Mouse (Mus musculus) lung, postnatal 10 days (tissue): ENCODE measurements at regions not wholly inside any gene's neighbourhood (a gene's known extent, or its start where the extent isn't known, plus 50 kb on each side); places are given as distances from the start of the nearest gene placed in this dataset.

Experiments
- DNase-seq: peaks from one replicate; pipeline ENCODE4 v3.0.0; 2021

- DNase-seq, result no peak
Measured at GRCm38 (mm10) chr10:125895744-125896482, 70.1 kb upstream of the Lrig3 start.

DNA sequence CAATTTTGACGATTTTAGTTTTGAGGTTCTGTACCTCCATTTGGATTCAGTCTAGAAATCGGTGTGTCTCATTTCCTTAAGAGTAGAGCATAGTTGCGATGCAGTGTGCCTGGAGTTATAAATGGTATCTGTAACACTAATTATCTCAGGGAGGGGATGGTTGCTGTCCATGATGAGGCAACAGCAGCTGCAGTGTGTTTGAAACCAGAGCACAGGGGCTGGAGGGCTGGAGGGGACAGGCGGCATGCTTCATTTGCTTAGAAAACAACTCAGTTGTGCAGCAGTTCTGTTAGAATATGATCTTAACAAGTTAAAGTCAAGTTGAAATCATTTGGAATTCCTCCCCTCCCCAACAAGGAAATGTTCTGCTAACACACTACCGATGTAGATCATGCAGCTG is 69.3 kb upstream of the Lrig3 start:
- DNase-seq, result no peak

- DNase-seq, result no peak
Measured at GRCm38 (mm10) chr10:125899504-125899903, 66.5 kb upstream of the Lrig3 start.

GRCm38 (mm10) chr10:125900562-125900961 is 65.4 kb upstream of the Lrig3 start:
- DNase-seq, result no peak

- DNase-seq, result no peak
Measured at GRCm38 (mm10) chr10:125902668-125903067, 63.3 kb upstream of the Lrig3 start.

DNA sequence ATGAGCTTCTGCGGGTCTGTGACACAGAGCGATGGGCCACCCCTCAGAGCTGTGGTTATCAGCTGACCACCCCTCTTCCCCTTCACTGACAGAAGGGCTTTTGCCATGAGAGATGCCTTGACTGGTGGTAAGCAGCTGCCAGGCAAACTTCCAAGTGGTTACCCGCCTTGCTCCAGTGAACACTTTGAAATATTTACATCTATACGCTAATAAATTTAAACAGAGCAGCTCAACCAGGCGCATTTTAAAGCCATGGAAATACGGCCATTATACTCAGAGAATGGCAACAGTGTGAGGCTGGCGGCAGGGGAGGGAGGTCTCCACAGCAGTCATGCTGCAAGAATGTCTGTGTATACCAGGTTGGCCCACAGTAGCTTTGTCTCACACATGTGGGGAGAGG is 53.8 kb upstream of the Lrig3 start:
- no peak for DNase-seq
